Mouse (Mus musculus): Measurements from ENCODE around the gene Olfr1008. TPM values are rescaled to one million over a fixed set of nuclear protein-coding genes. Genes with fewer than 3 reads are reported as not detected.
"Not testable (repeated sequence)": the region's sequence is repeated elsewhere in the genome, so short reads cannot be mapped to it uniquely, and the experiment has no call there.

Gene Olfr1008
- total RNA-seq (2017), result not detected in 3 replicates

- ATAC-seq (replicated peaks; ENCODE audit: insufficient number of reproducible peaks, low FRiP score, low TSS enrichment, poor library complexity, severe bottlenecking), result no peak
Observed at GRCm38 (mm10) chr2:85689131-85689530, at the start of gene Olfr1008. Olfr1008 (plus strand) TSS chr2:85689431.

- ATAC-seq (replicated peaks; ENCODE audit: insufficient number of reproducible peaks, low FRiP score, low TSS enrichment, poor library complexity, severe bottlenecking), result no peak
Observed at GRCm38 (mm10) chr2:85650604-85651003, 38.6 kb upstream of the Olfr1008 start, which contains the start of gene Olfr1002. Olfr1002 (minus strand) TSS chr2:85650704.

- ATAC-seq (replicated peaks; ENCODE audit: insufficient number of reproducible peaks, low FRiP score, low TSS enrichment, poor library complexity, severe bottlenecking), result not testable (repeated sequence)
Observed at GRCm38 (mm10) chr2:85664355-85664754, 24.9 kb upstream of the Olfr1008 start, which contains the start of gene Olfr154. Olfr154 (minus strand) TSS chr2:85664455.

- ATAC-seq (replicated peaks; ENCODE audit: insufficient number of reproducible peaks, low FRiP score, low TSS enrichment, poor library complexity, severe bottlenecking), result no peak
Observed at GRCm38 (mm10) chr2:85678667-85679066, 10.6 kb upstream of the Olfr1008 start, which contains the start of gene Olfr1006. Olfr1006 (minus strand) TSS chr2:85678767.

GRCm38 (mm10) chr2:85710680-85711079 lies 21.4 kb downstream of the Olfr1008 start:
- ATAC-seq (replicated peaks; ENCODE audit: insufficient number of reproducible peaks, low FRiP score, low TSS enrichment, poor library complexity, severe bottlenecking), result not testable (repeated sequence)

- ATAC-seq (replicated peaks; ENCODE audit: insufficient number of reproducible peaks, low FRiP score, low TSS enrichment, poor library complexity, severe bottlenecking), result no peak
Observed at GRCm38 (mm10) chr2:85711159-85711558, 21.9 kb downstream of the Olfr1008 start.

GRCm38 (mm10) chr2:85715119-85715518 lies 25.9 kb downstream of the Olfr1008 start, which contains the start of gene Olfr1009:
Olfr1009 (plus strand) TSS chr2:85715419.
- no peak for ATAC-seq (replicated peaks; ENCODE audit: insufficient number of reproducible peaks, low FRiP score, low TSS enrichment, poor library complexity, severe bottlenecking)

GRCm38 (mm10) chr2:85725793-85726192 lies 36.6 kb downstream of the Olfr1008 start:
- no peak for ATAC-seq (replicated peaks; ENCODE audit: insufficient number of reproducible peaks, low FRiP score, low TSS enrichment, poor library complexity, severe bottlenecking)

Other genes starting within 250 kb of the Olfr1008 start
- gene Olfr995, start 245.8 kb upstream of the Olfr1008 start, total RNA-seq (2017), result not detected in 3 replicates
- gene 4833423E24Rik, start 170.4 kb upstream of the Olfr1008 start, total RNA-seq (2017), result not detected in 3 replicates
- not detected in 3 replicates for gene Olfr996, start 110.2 kb upstream of the Olfr1008 start, total RNA-seq (2017)
- not detected in 3 replicates for gene Olfr998, start 100.5 kb upstream of the Olfr1008 start, total RNA-seq (2017)
- not detected in 3 replicates for gene Olfr1000, start 77.5 kb upstream of the Olfr1008 start, total RNA-seq (2017)
- gene Olfr1002, start 38.7 kb upstream of the Olfr1008 start, total RNA-seq (2017), result not detected in 3 replicates
- not detected in 3 replicates for gene Olfr154, start 25.0 kb upstream of the Olfr1008 start, total RNA-seq (2017)
- not detected in 3 replicates for gene Olfr1006, start 10.7 kb upstream of the Olfr1008 start, total RNA-seq (2017)
- not detected in 3 replicates for gene Olfr1009, start 26.0 kb downstream of the Olfr1008 start, total RNA-seq (2017)
- gene Olfr1012, start 73.3 kb downstream of the Olfr1008 start, total RNA-seq (2017), result not detected in 3 replicates
- not detected in 3 replicates for gene Olfr1013, start 77.7 kb downstream of the Olfr1008 start, total RNA-seq (2017)
- not detected in 3 replicates for gene Olfr1014, start 83.3 kb downstream of the Olfr1008 start, total RNA-seq (2017)
- not detected in 3 replicates for gene Olfr1015, start 92.6 kb downstream of the Olfr1008 start, total RNA-seq (2017)
- gene Olfr1016, start 113.1 kb downstream of the Olfr1008 start, total RNA-seq (2017), result not detected in 3 replicates
- 0.43 TPM in 1 of 3 replicates, not detected in the others for gene Olfr1018, start 129.0 kb downstream of the Olfr1008 start, total RNA-seq (2017)
- gene Olfr1019, start 156.1 kb downstream of the Olfr1008 start, total RNA-seq (2017), result not detected in 3 replicates
- gene Olfr1020, start 157.6 kb downstream of the Olfr1008 start, total RNA-seq (2017), result not detected in 3 replicates
- gene Olfr1022, start 179.2 kb downstream of the Olfr1008 start, total RNA-seq (2017), result not detected in 3 replicates
- gene Olfr1023, start 196.2 kb downstream of the Olfr1008 start, total RNA-seq (2017), result not detected in 3 replicates
- not detected in 3 replicates for gene Olfr1024, start 215.6 kb downstream of the Olfr1008 start, total RNA-seq (2017)
- 0.11 TPM in 1 of 3 replicates, not detected in the others for gene Olfr1025-ps1, start 225.8 kb downstream of the Olfr1008 start, total RNA-seq (2017)
- not detected in 3 replicates for gene Olfr1026, start 232.1 kb downstream of the Olfr1008 start, total RNA-seq (2017)